Mouse (Mus musculus): Measurements from ENCODE around the gene Sv2a.

- TF ChIP-seq CTCF (IDR thresholded peaks at IDR 0.05; ENCODE audit: control insufficient read depth, insufficient read depth, low read length) (no peak), POLR2A (IDR thresholded peaks at IDR 0.05; ENCODE audit: borderline replicate concordance, control insufficient read depth, low read depth, low read length) (no peak)
Observed at GRCm38 (mm10) chr3:96171583-96172196, 9.3 kb upstream of the Sv2a start.

All from bone marrow, adult 2 months (tissue).